Mouse (Mus musculus) liver, embryonic 14 days (tissue): ENCODE results near the gene Gm21292. TPM values are rescaled to one million over a fixed set of nuclear protein-coding genes. Genes with fewer than 3 reads are reported as not detected.

ENCODE experiments used
- polyA plus RNA-seq: library from polyadenylated mRNA; depleted of rRNA; stranded (reverse); fragments of >200 nt; gene quantifications from 2 replicates; pipeline ENCODE4 v1.2.3, GENCODE M21; 2012; rRNA removed

Gene Gm21292
- polyA plus RNA-seq, result not detected in 2 replicates

GRCm38 (mm10) chrY:9133824-9134223, at the start of gene Gm21292:
Gene Gm21292 (minus strand): TSS chrY:9133924.

Other genes with a start within 250 kb of the Gm21292 start
- not detected in 2 replicates for gene Gm21721, start 68.3 kb upstream of the Gm21292 start, polyA plus RNA-seq
- gene Gm21812, start 213.3 kb upstream of the Gm21292 start, polyA plus RNA-seq, result not detected in 2 replicates